Mouse (Mus musculus) myocyte (in vitro differentiated cells): Measurements from ENCODE around the gene Ppm1e.

ENCODE experiments used
- MAX ChIP-seq: IDR thresholded peaks from one replicate; pipeline ENCODE4 v1.6.1; 2011; ENCODE audit warnings: low read depth, mild to moderate bottlenecking, control low read depth
- POLR2A ChIP-seq: IDR thresholded peaks from one replicate; pipeline ENCODE4 v1.6.1; 2011; ENCODE audit warnings: low read depth, mild to moderate bottlenecking, control low read depth, moderate library complexity; ENCODE audit not compliant: insufficient read length
- REST ChIP-seq: IDR thresholded peaks from one replicate; pipeline ENCODE4 v1.6.1; 2011; ENCODE audit warnings: mild to moderate bottlenecking, control low read depth, moderate library complexity; ENCODE audit not compliant: insufficient read depth, insufficient read length
- TCF12 ChIP-seq: IDR thresholded peaks from one replicate; pipeline ENCODE4 v1.6.1; 2011; ENCODE audit warnings: mild to moderate bottlenecking, control low read depth; ENCODE audit not compliant: poor library complexity, insufficient read depth, severe bottlenecking

- TF ChIP-seq MAX: no peak
- TF ChIP-seq REST: no peak
- no peak for TF ChIP-seq TCF12
- no peak for TF ChIP-seq POLR2A
Measured at GRCm38 (mm10) chr11:87357317-87358300, 1.2 kb downstream of the Ppm1e start.
